Mouse (Mus musculus) fat pad, adult 2 months (tissue): ENCODE results near the gene Klf3.

Experiments
- DNase-seq: peaks from one replicate; pipeline ENCODE4 v3.0.0-alpha.2; 2011; ENCODE audit warnings: low read depth, low spot score; ENCODE audit errors: extremely low read depth

Klf3 gene

GRCm38 (mm10) chr5:64802795-64803719 lies at the start of gene Klf3:
Klf3 (plus strand) TSS chr5:64803388.
- no peak for DNase-seq

- no peak for DNase-seq
Measured at GRCm38 (mm10) chr5:64762295-64762694, 40.9 kb upstream of the Klf3 start.

- no peak for DNase-seq
Measured at GRCm38 (mm10) chr5:64764452-64764851, 38.7 kb upstream of the Klf3 start.

- no peak for DNase-seq
Measured at GRCm38 (mm10) chr5:64765765-64766164, 37.4 kb upstream of the Klf3 start.

GRCm38 (mm10) chr5:64766626-64767025 lies 36.6 kb upstream of the Klf3 start:
- DNase-seq, result no peak

- DNase-seq, result no peak
Measured at GRCm38 (mm10) chr5:64771619-64772018, 31.6 kb upstream of the Klf3 start.

- DNase-seq, result no peak
Measured at GRCm38 (mm10) chr5:64778211-64778610, 25.0 kb upstream of the Klf3 start.

GRCm38 (mm10) chr5:64779285-64779684 lies 23.9 kb upstream of the Klf3 start:
- DNase-seq, result no peak

GRCm38 (mm10) chr5:64780778-64781177 lies 22.4 kb upstream of the Klf3 start:
- no peak for DNase-seq

GRCm38 (mm10) chr5:64788175-64788574 lies 15.0 kb upstream of the Klf3 start:
- DNase-seq, result no peak

GRCm38 (mm10) chr5:64798209-64798608 lies 5.0 kb upstream of the Klf3 start:
- DNase-seq, result no peak

- DNase-seq, result no peak
Measured at GRCm38 (mm10) chr5:64801545-64801944, 1.6 kb upstream of the Klf3 start.

GRCm38 (mm10) chr5:64802143-64802542 lies 1.0 kb upstream of the Klf3 start:
- no peak for DNase-seq

- no peak for DNase-seq
Measured at GRCm38 (mm10) chr5:64803720-64804462, 703 bp downstream of the Klf3 start.

GRCm38 (mm10) chr5:64805131-64805872 lies 2.1 kb downstream of the Klf3 start:
- DNase-seq, result no peak

- no peak for DNase-seq
Measured at GRCm38 (mm10) chr5:64805873-64806505, 2.8 kb downstream of the Klf3 start.

- DNase-seq, result no peak
Measured at GRCm38 (mm10) chr5:64806600-64806999, 3.4 kb downstream of the Klf3 start.

- DNase-seq, result no peak
Measured at GRCm38 (mm10) chr5:64807159-64807558, 4.0 kb downstream of the Klf3 start.

- no peak for DNase-seq
Measured at GRCm38 (mm10) chr5:64807603-64808002, 4.4 kb downstream of the Klf3 start.

GRCm38 (mm10) chr5:64808106-64809010 lies 5.2 kb downstream of the Klf3 start:
- DNase-seq, result no peak
